Comparison of ENCODE assay signal across 27 mouse cellular contexts in the genomic region with DNA sequence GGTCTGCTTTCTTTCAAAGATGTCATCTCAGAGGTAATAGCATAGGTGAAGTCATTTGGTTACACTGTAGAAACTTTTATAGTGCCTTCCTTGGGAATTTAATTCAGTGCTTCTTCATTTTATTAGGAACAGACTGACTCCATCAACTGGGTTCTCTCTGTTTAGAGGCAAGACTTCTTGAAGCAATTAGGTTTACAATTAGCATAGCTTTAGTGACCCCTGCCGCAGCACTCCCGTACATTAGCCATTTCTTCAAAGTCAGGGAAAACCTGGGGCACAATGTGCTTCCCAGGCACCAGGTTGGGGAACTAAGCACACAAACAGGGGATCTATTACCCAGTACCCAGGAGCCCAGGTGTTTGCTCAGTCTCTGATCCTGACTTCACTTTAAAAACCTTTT. TPM values are rescaled to one million over a fixed set of nuclear protein-coding genes. Genes with fewer than 3 reads are reported as not detected.
"Had no signal": no experiment of that assay in that cellular context is flagged by ENCODE, and none has a peak within 500 bp of the region (broad histone marks: within the 10 kb centered on the region; RNA-seq: fewer than 3 reads in every experiment).

No protein-coding gene starts in this region.

- H3K9ac ChIP-seq: heart, embryonic 12.5 days; hindbrain, embryonic 12.5 days; hindbrain, embryonic 14.5 days; intestine, embryonic 15.5 days; liver, embryonic 13.5 days; liver, embryonic 15.5 days had no signal

- H3K4me2 ChIP-seq: heart, embryonic 12.5 days; hindbrain, embryonic 12.5 days; hindbrain, embryonic 14.5 days; intestine, embryonic 15.5 days; liver, embryonic 11.5 days; liver, embryonic 13.5 days; liver, embryonic 15.5 days had no signal

- H3K9me3 ChIP-seq: heart, embryonic 10.5 days; heart, embryonic 12.5 days; hindbrain, embryonic 10.5 days; hindbrain, embryonic 12.5 days; intestine, embryonic 15.5 days; liver, embryonic 13.5 days; liver, embryonic 15.5 days had no signal

- H3K27ac ChIP-seq: heart, adult 2 months; heart, embryonic 10.5 days; hindbrain, embryonic 10.5 days; hindbrain, embryonic 12.5 days; hindbrain, embryonic 14.5 days; intestine, embryonic 15.5 days; liver, embryonic 13.5 days; liver, embryonic 15.5 days had no signal

- H3K36me3 ChIP-seq: heart, embryonic 10.5 days; heart, embryonic 12.5 days; hindbrain, embryonic 12.5 days; intestine, embryonic 15.5 days; liver, embryonic 13.5 days; liver, embryonic 15.5 days had no signal

- DNase-seq: gastrocnemius, postnatal 14 days; gastrocnemius, postnatal 36 days; heart, adult 11 months; heart, adult 2 months; heart, postnatal 10 days; heart, postnatal 4 days; kidney, adult 18-20 months; kidney, adult 8-10 months; kidney, postnatal 10 days; kidney, postnatal 25 days; kidney, postnatal 4 days; left cerebral cortex, postnatal 4 days; liver; liver, embryonic 13.5 days had no signal

- H3K4me3 ChIP-seq: heart, adult 2 months; heart, embryonic 10.5 days; heart, embryonic 12.5 days; hindbrain, embryonic 10.5 days; hindbrain, embryonic 12.5 days; intestine, embryonic 15.5 days; layer of hippocampus, adult 2 months; left cerebral cortex, adult 2 months; liver, embryonic 13.5 days; liver, embryonic 15.5 days had no signal

- ATAC-seq: hindbrain, embryonic 16.5 days; inflammation-experienced regulatory T-cells, adult 6 months; intestine, embryonic 15.5 days; intestine, postnatal 0 days had no signal

- H3K4me1 ChIP-seq: liver, embryonic 13.5 days; liver, embryonic 15.5 days had no signal

RNA-seq across cellular contexts. Expression of a gene that starts 13.6 kb away (rescaled TPM):
- polyA plus RNA-seq: inflammation-experienced regulatory T-cells, adult 6 months had no signal
